Mouse (Mus musculus): ENCODE measurements around the gene Prkcg. TPM values are rescaled to one million over a fixed set of nuclear protein-coding genes. Genes with fewer than 3 reads are reported as not detected.
"Not testable (repeated sequence)": the region's sequence is repeated elsewhere in the genome, so short reads cannot be mapped to it uniquely, and the experiment has no call there.

The Prkcg gene
- polyA plus RNA-seq, 1 experiment from 2014 or later: 0.09 TPM

DNA sequence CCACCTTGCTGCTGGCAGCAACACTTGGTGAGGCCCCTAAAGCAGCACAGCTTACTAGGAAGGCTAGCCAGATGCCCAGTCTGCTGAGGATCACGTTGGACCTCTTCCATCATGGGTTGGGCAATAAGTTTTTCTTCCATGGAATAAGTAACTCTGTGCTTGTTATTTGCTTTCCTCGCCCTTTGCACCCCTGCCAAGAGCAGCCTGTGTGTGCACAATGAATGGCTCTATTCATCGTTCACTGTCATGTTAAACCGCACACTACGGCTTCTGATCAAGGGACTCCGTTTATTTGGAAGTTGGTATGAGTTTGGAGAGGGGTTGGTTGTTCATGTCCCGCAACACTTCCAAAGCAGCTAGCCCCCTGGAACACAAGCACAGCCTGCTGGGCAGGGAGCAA, 1.8 kb upstream of the Prkcg start:
- H3K4me1 ChIP-seq (ENCODE audit: insufficient read depth): peaks cover 16% of the 10 kb centered on the region
- DNase-seq: peak; percentile 53
- peak overlapping the region; percentile 21; the same call in 1 of the 2 replicates for H3K4me3 ChIP-seq (ENCODE audit: low read depth, low read length)
- no peaks in the 10 kb centered on the region for H3K9me3 ChIP-seq (ENCODE audit: low read length)
- ATAC-seq: peak; percentile 66
- peak overlapping the region; percentile 51 for H3K4me2 ChIP-seq (ENCODE audit: low read depth, low read length)
- H3K27ac ChIP-seq (ENCODE audit: low read depth): peak overlapping the region; percentile 75
- 64% methylated on average over 7 of the region's 7 CpGs for WGBS (ENCODE audit: insufficient replicate concordance)
- no peaks in the 10 kb centered on the region for H3K36me3 ChIP-seq (replicated peaks; ENCODE audit: insufficient read depth, low read length)
- no peaks in the 10 kb centered on the region for H3K27me3 ChIP-seq (ENCODE audit: insufficient read depth, low read length)
- H3K9ac ChIP-seq (replicated peaks): peak overlapping the region; percentile 36; the same call in 1 of the 2 replicates
- no peak for TF ChIP-seq CTCF (IDR thresholded peaks at IDR 0.05; ENCODE audit: low read depth)
- no peak for TF ChIP-seq EP300 (IDR thresholded peaks at IDR 0.05; ENCODE audit: low read depth)

GRCm38 (mm10) chr7:3290257-3291033, 1.5 kb downstream of the Prkcg start:
- Histone ChIP-seq H3K4me1 (ENCODE audit: insufficient read depth) (peaks cover 28% of the 10 kb centered on the region), H3K27me3 (ENCODE audit: insufficient read depth, low read length) (no peaks in the 10 kb centered on the region), H3K36me3 (replicated peaks; ENCODE audit: insufficient read depth, low read length) (peaks cover 3% of the 10 kb centered on the region; the same call in 1 of the 2 replicates), H3K4me3 (ENCODE audit: low read depth, low read length) (peak overlapping the region; percentile 59), H3K4me2 (ENCODE audit: low read depth, low read length) (peak overlapping the region; percentile 71), H3K9ac (replicated peaks) (peak overlapping the region; percentile 72), H3K27ac (ENCODE audit: low read depth) (peak overlapping the region; percentile 92), H3K9me3 (ENCODE audit: low read length) (no peaks in the 10 kb centered on the region)
- peak; percentile 95 for DNase-seq
- TF ChIP-seq EP300 (IDR thresholded peaks at IDR 0.05; ENCODE audit: low read depth) (peak; percentile 34; the same call in 1 of the 2 replicates), CTCF (IDR thresholded peaks at IDR 0.05; ENCODE audit: low read depth) (no peak)
- WGBS (ENCODE audit: insufficient replicate concordance): 5% methylated on average over 18 of the region's 18 CpGs
- peak; percentile 75 for ATAC-seq

DNA sequence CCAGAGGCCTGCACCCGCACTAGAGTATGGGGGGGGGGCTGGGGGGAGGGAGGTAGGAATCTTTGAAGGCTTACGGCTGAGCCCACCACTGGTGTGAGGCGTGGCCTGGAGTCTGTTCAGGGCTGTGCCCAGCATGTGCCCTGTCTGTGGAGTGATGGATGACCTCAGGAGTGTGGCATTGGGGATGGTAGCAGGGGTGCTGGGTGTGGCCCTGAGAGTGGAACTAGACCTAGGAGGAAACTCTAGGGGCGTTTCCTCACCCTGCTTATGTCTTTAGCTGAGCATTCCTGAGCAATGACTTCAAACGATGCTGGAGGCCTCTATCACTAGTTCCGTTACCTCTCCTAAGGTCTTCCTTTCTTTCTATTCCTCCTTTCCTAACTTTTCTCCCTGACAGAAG, 2.2 kb downstream of the Prkcg start:
- Histone ChIP-seq H3K27ac (ENCODE audit: low read depth) (peak overlapping the region; percentile 86), H3K27me3 (ENCODE audit: insufficient read depth, low read length) (no peaks in the 10 kb centered on the region), H3K4me3 (ENCODE audit: low read depth, low read length) (peak overlapping the region; percentile 59), H3K4me1 (ENCODE audit: insufficient read depth) (peaks cover 33% of the 10 kb centered on the region), H3K36me3 (replicated peaks; ENCODE audit: insufficient read depth, low read length) (peaks cover 3% of the 10 kb centered on the region; the same call in 1 of the 2 replicates), H3K9ac (replicated peaks) (peak overlapping the region; percentile 72), H3K9me3 (ENCODE audit: low read length) (no peaks in the 10 kb centered on the region), H3K4me2 (ENCODE audit: low read depth, low read length) (peak overlapping the region; percentile 71)
- TF ChIP-seq CTCF (IDR thresholded peaks at IDR 0.05; ENCODE audit: low read depth) (no peak), EP300 (IDR thresholded peaks at IDR 0.05; ENCODE audit: low read depth) (no peak)
- WGBS (ENCODE audit: insufficient replicate concordance): 37% methylated on average over 6 of the region's 6 CpGs
- no peak for DNase-seq
- ATAC-seq: no peak

DNA sequence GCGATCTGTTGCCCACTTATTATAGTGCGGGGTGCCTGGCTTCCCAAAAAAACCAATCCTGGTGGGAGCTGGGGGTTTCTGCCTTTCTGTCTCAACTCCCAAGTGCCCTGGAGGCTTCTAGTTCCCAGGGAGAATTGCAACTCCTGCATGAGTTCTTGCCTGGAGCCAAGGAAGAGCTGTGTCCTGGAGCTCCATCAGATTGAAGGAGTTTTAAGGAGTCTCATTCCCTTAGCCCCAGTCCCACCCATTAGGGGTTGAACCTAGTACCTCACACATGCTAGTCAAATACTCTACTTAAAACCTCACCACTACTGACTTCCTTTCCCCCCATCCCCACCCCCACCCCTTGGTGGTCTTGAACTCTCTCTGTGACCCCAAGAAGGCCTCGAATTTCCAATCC, 2.8 kb downstream of the Prkcg start:
- Histone ChIP-seq H3K27ac (ENCODE audit: low read depth) (peak overlapping the region; percentile 86), H3K4me3 (ENCODE audit: low read depth, low read length) (peak overlapping the region; percentile 59), H3K4me1 (ENCODE audit: insufficient read depth) (peaks cover 37% of the 10 kb centered on the region), H3K36me3 (replicated peaks; ENCODE audit: insufficient read depth, low read length) (peaks cover 9% of the 10 kb centered on the region), H3K9ac (replicated peaks) (peak overlapping the region; percentile 72), H3K27me3 (ENCODE audit: insufficient read depth, low read length) (no peaks in the 10 kb centered on the region), H3K4me2 (ENCODE audit: low read depth, low read length) (peak overlapping the region; percentile 71), H3K9me3 (ENCODE audit: low read length) (no peaks in the 10 kb centered on the region)
- TF ChIP-seq CTCF (IDR thresholded peaks at IDR 0.05; ENCODE audit: low read depth) (no peak), EP300 (IDR thresholded peaks at IDR 0.05; ENCODE audit: low read depth) (no peak)
- no peak for ATAC-seq
- no peak for DNase-seq
- 81% methylated on average over 3 of the region's 3 CpGs for WGBS (ENCODE audit: insufficient replicate concordance)

DNA sequence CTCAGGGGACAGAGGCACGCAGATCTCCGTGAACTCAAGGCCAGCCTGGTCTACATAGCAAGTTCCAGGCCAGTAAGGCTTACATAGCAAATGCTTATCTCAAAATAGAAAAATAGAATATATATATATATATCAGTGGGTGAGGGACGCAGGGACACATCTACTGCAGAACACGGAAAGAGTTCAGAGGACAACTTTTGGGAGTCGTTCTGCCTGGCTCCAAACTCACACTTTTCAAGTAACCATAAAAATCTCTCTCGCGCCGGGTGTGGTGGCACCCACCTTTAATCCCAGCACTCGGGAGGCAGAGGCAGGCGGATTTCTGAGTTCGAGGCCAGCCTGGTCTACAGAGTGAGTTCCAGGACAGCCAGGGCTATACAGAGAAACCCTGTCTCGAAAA, 3.3 kb downstream of the Prkcg start:
- 49% methylated on average over 12 of the region's 12 CpGs for WGBS (ENCODE audit: insufficient replicate concordance)
- not testable (repeated sequence) for ATAC-seq; H3K9me3 ChIP-seq (ENCODE audit: low read length); DNase-seq; H3K27me3 ChIP-seq (ENCODE audit: insufficient read depth, low read length)
- H3K9ac ChIP-seq (replicated peaks): peak overlapping the region; percentile 72
- H3K36me3 ChIP-seq (replicated peaks; ENCODE audit: insufficient read depth, low read length): peaks cover 14% of the 10 kb centered on the region
- H3K27ac ChIP-seq (ENCODE audit: low read depth): peak overlapping the region; percentile 86
- H3K4me2 ChIP-seq (ENCODE audit: low read depth, low read length): peak overlapping the region; percentile 71
- H3K4me3 ChIP-seq (ENCODE audit: low read depth, low read length): peak overlapping the region; percentile 59
- peaks cover 42% of the 10 kb centered on the region for H3K4me1 ChIP-seq (ENCODE audit: insufficient read depth)

- H3K36me3 ChIP-seq (replicated peaks; ENCODE audit: insufficient read depth, low read length): peaks cover 15% of the 10 kb centered on the region
- peak overlapping the region; percentile 68 for H3K9ac ChIP-seq (replicated peaks)
- WGBS (ENCODE audit: insufficient replicate concordance): under 1% methylated on average over 14 of the region's 14 CpGs
- DNase-seq (peak; percentile 89), ATAC-seq (peak; percentile 79)
- TF ChIP-seq EP300 (IDR thresholded peaks at IDR 0.05; ENCODE audit: low read depth) (peak; percentile 57; the same call in 1 of the 2 replicates), CTCF (IDR thresholded peaks at IDR 0.05; ENCODE audit: low read depth) (peak; percentile 27; the same call in 1 of the 2 replicates)
- no peaks in the 10 kb centered on the region for H3K27me3 ChIP-seq (ENCODE audit: insufficient read depth, low read length)
- peak overlapping the region; percentile 53 for H3K4me3 ChIP-seq (ENCODE audit: low read depth, low read length)
- H3K27ac ChIP-seq (ENCODE audit: low read depth): peak overlapping the region; percentile 86
- H3K4me1 ChIP-seq (ENCODE audit: insufficient read depth): peaks cover 45% of the 10 kb centered on the region
- no peaks in the 10 kb centered on the region for H3K9me3 ChIP-seq (ENCODE audit: low read length)
- H3K4me2 ChIP-seq (ENCODE audit: low read depth, low read length): peak overlapping the region; percentile 71
These were observed 3.8 kb downstream of the Prkcg start for GRCm38 (mm10) chr7:3292791-3293190.

All from liver, postnatal 0 days (tissue).